Mouse (Mus musculus) CD4-positive, CD25-positive, alpha-beta regulatory T cell, adult 9 weeks (primary cell): ENCODE results near the gene B3galnt2. TPM values are rescaled to one million over a fixed set of nuclear protein-coding genes. Genes with fewer than 3 reads are reported as not detected.

Experiments
- polyA plus RNA-seq: library from polyadenylated mRNA; unstranded; fragments of 100-300 nt; shearing (Covaris generic); gene quantifications from one replicate; pipeline ENCODE4 v1.2.1, GENCODE M21; 2017

B3galnt2 gene
- 26.9 TPM for polyA plus RNA-seq

GRCm38 (mm10) chr13:13953874-13954832 lies at the start of gene B3galnt2:
TSS of gene B3galnt2 (plus strand) at chr13:13954469.

GRCm38 (mm10) chr13:14039292-14039965 lies 85.2 kb downstream of the B3galnt2 start, which contains the start of gene Tbce:
TSS of gene Tbce (minus strand) at chr13:14039638.

Other genes starting within 250 kb of the B3galnt2 start
- gene Gng4, start 170.4 kb upstream of the B3galnt2 start, polyA plus RNA-seq: not detected
- gene Tbce, start 85.2 kb downstream of the B3galnt2 start, polyA plus RNA-seq: 111 TPM
- 159 TPM for gene Arid4b, start 108.8 kb downstream of the B3galnt2 start, polyA plus RNA-seq
- 97.9 TPM for gene Ggps1, start 109.0 kb downstream of the B3galnt2 start, polyA plus RNA-seq